Mouse (Mus musculus) right cerebral cortex, postnatal 36 days (tissue): ENCODE data around the gene Siva1.

ENCODE experiments used
- DNase-seq, 2 experiments: peaks; one replicate each; pipeline ENCODE4 v3.0.0; 2022; ENCODE audit warnings: low spot score in 2 of 2, mixed read lengths in 1 of 2

Gene Siva1

GRCm38 (mm10) chr12:112623742-112624141 lies 20.7 kb upstream of the Siva1 start:
- no peak for DNase-seq

- no peak for DNase-seq
Observed at GRCm38 (mm10) chr12:112625700-112626099, 18.8 kb upstream of the Siva1 start.

GRCm38 (mm10) chr12:112626455-112626854 lies 18.0 kb upstream of the Siva1 start:
- DNase-seq = no peak

- no peak for DNase-seq
Observed at GRCm38 (mm10) chr12:112627097-112627881, 17.2 kb upstream of the Siva1 start.

- DNase-seq = no peak
Observed at GRCm38 (mm10) chr12:112628197-112628596, 16.3 kb upstream of the Siva1 start.

- DNase-seq = no peak
Observed at GRCm38 (mm10) chr12:112628928-112629721, 15.4 kb upstream of the Siva1 start.

- DNase-seq = no peak
Observed at GRCm38 (mm10) chr12:112630029-112630428, 14.4 kb upstream of the Siva1 start.

GRCm38 (mm10) chr12:112630796-112631195 lies 13.7 kb upstream of the Siva1 start:
- DNase-seq = no peak

- no peak for DNase-seq
Observed at GRCm38 (mm10) chr12:112631472-112631871, 13.0 kb upstream of the Siva1 start.

- no peak for DNase-seq
Observed at GRCm38 (mm10) chr12:112632084-112632777, 12.2 kb upstream of the Siva1 start.

- DNase-seq = no peak
Observed at GRCm38 (mm10) chr12:112632907-112633306, 11.6 kb upstream of the Siva1 start.

GRCm38 (mm10) chr12:112633686-112634085 lies 10.8 kb upstream of the Siva1 start:
- DNase-seq = no peak

- no peak for DNase-seq
Observed at GRCm38 (mm10) chr12:112639526-112639925, 5.0 kb upstream of the Siva1 start.

- DNase-seq = no peak
Observed at GRCm38 (mm10) chr12:112643126-112643525, 1.4 kb upstream of the Siva1 start.

GRCm38 (mm10) chr12:112644855-112645506 lies 502 bp downstream of the Siva1 start:
- DNase-seq = peak; percentile 32 to 38

- no peak for DNase-seq
Observed at GRCm38 (mm10) chr12:112646139-112646538, 1.7 kb downstream of the Siva1 start.

- DNase-seq = no peak
Observed at GRCm38 (mm10) chr12:112648081-112648480, 3.6 kb downstream of the Siva1 start.

- no peak for DNase-seq
Observed at GRCm38 (mm10) chr12:112651778-112652439, 7.4 kb downstream of the Siva1 start.

- DNase-seq = peak; percentile 59 to 74
Observed at GRCm38 (mm10) chr12:112653157-112653824, 8.8 kb downstream of the Siva1 start.

- DNase-seq = no peak
Observed at GRCm38 (mm10) chr12:112654076-112654475, 9.6 kb downstream of the Siva1 start.

GRCm38 (mm10) chr12:112658619-112659018 lies 14.1 kb downstream of the Siva1 start:
- DNase-seq = no peak
